42 mouse cellular contexts compared by ENCODE assay signal in genomic region chr6:115279639-115280038, GRCm38 (mm10). TPM values are rescaled to one million over a fixed set of nuclear protein-coding genes. Genes with fewer than 3 reads are reported as not detected.
"Had no signal": no experiment of that assay in that cellular context is flagged by ENCODE, and none has a peak within 500 bp of the region (broad histone marks: within the 10 kb centered on the region; RNA-seq: fewer than 3 reads in every experiment).

No protein-coding gene starts in this region.

- H3K27me3 ChIP-seq: hindbrain, embryonic 13.5 days; hindbrain, embryonic 15.5 days; kidney, embryonic 15.5 days; limb, embryonic 12.5 days had no signal

- ATAC-seq: hindbrain, postnatal 0 days; intestine, embryonic 16.5 days had no signal

- H3K9ac ChIP-seq: heart, embryonic 13.5 days; heart, embryonic 15.5 days; hindbrain, embryonic 13.5 days; hindbrain, embryonic 15.5 days; kidney, embryonic 15.5 days; limb, embryonic 12.5 days had no signal

- H3K4me3 ChIP-seq: heart, embryonic 10.5 days; heart, embryonic 13.5 days; heart, embryonic 15.5 days; hindbrain, embryonic 13.5 days; hindbrain, embryonic 15.5 days; kidney, embryonic 15.5 days; limb, embryonic 12.5 days had no signal

- H3K9me3 ChIP-seq: heart, embryonic 10.5 days; heart, embryonic 13.5 days; heart, embryonic 15.5 days; hindbrain, embryonic 13.5 days; hindbrain, embryonic 15.5 days; kidney, embryonic 15.5 days; limb, embryonic 12.5 days had no signal

- H3K4me2 ChIP-seq: heart, embryonic 13.5 days; heart, embryonic 15.5 days; hindbrain, embryonic 13.5 days; hindbrain, embryonic 15.5 days; kidney, embryonic 15.5 days; limb, embryonic 12.5 days; liver, embryonic 11.5 days had no signal

- H3K27ac ChIP-seq: heart, embryonic 10.5 days; heart, embryonic 13.5 days; heart, embryonic 15.5 days; hindbrain, embryonic 13.5 days; hindbrain, embryonic 15.5 days; hindbrain, postnatal 0 days; kidney, embryonic 15.5 days; kidney, postnatal 0 days; limb, embryonic 12.5 days had no signal

- H3K36me3 ChIP-seq: heart, embryonic 10.5 days; heart, embryonic 13.5 days; heart, embryonic 15.5 days; kidney, embryonic 15.5 days; limb, embryonic 12.5 days had no signal

- DNase-seq: gastrocnemius, postnatal 14 days; gastrocnemius, postnatal 36 days; heart, adult 18-20 months; heart, postnatal 14 days; heart, postnatal 36 days; kidney, adult 11 months; kidney, adult 2 months; kidney, adult 9 months; kidney, postnatal 14 days; kidney, postnatal 36 days; layer of hippocampus, adult 9-11 months; layer of hippocampus, postnatal 36 days; left cerebral cortex, postnatal 4 days; liver had no signal

- H3K4me1 ChIP-seq: heart, embryonic 15.5 days; hindbrain, embryonic 13.5 days; hindbrain, embryonic 15.5 days; kidney, embryonic 15.5 days; limb, embryonic 12.5 days had no signal

RNA-seq across cellular contexts. Expression of gene Timp4, which starts 27.6 kb away (rescaled TPM):
- total RNA-seq: hematopoietic stem cell, adult 5-6 weeks had no signal

RNA-seq across cellular contexts. Expression of gene Gm17482, which starts 52.5 kb away (rescaled TPM):
- total RNA-seq: gastrocnemius, adult 18-20 months; gastrocnemius, adult 8-10 months; gastrocnemius, postnatal 14 days; gastrocnemius, postnatal 36 days; heart, adult 18-20 months; heart, adult 8-10 months; heart, postnatal 14 days; heart, postnatal 36 days; hematopoietic stem cell, adult 5-6 weeks; hindbrain, postnatal 0 days; layer of hippocampus, adult 18-20 months; layer of hippocampus, adult 8-10 months; layer of hippocampus, postnatal 14 days; layer of hippocampus, postnatal 36 days; left cerebral cortex, adult 18-20 months; left cerebral cortex, adult 8-10 months; left cerebral cortex, postnatal 10 days; left cerebral cortex, postnatal 25 days; left cerebral cortex, postnatal 4 days had no signal
- polyA plus RNA-seq: gonadal fat pad, adult 2 months; heart, embryonic 10.5 days; heart, embryonic 13.5 days; heart, embryonic 15.5 days; heart, postnatal 0 days; hindbrain, embryonic 11.5 days; hindbrain, embryonic 13.5 days; hindbrain, embryonic 15.5 days; hindbrain, postnatal 0 days; intestine, embryonic 14.5 days; intestine, embryonic 16.5 days; kidney, adult 2 months; kidney, embryonic 15.5 days; kidney, postnatal 0 days; large intestine, adult 2 months; limb, embryonic 12.5 days; limb, embryonic 14.5 days; liver, embryonic 11.5 days had no signal
